Mouse (Mus musculus): Measurements from ENCODE around the gene Hivep3.

DNA sequence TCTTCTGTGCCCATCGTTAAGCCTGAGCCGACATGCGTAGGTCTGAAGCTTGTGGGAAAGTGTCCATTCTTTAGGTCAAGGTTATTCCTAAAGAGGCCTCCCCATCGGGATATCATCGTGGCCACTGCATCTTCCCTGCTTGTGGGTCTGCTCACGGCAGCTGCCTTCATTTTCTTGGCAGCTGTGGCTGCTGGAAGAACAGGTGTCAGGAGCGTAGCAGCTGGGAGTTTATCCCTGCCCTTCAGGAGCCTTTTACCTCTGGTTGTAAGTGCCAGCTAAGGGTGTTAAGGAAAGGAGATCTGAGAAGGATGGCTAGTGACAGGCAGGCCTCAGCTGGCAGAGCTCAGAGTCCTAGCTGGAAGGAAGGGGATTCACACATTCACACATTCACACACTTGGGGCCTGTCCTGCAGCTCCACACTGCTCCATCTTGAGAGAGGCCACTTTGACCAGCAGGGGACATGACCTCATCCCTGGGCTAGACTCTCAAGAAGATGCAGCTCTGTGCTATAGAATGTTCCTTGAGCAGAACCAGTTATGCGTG lies 188.2 kb downstream of the Hivep3 start:
- no peak for TF ChIP-seq POLR2A (IDR thresholded peaks at IDR 0.05; ENCODE audit: borderline replicate concordance, extremely low read depth, low read depth, low read length)
- no peak for TF ChIP-seq CTCF (IDR thresholded peaks at IDR 0.05; ENCODE audit: insufficient read depth, low read length)

Measured in lung, adult 2 months (tissue).